Mouse (Mus musculus) kidney, postnatal 4 days (tissue): ENCODE results near the gene Klc2.

Experiments used
- DNase-seq, 2 experiments: peaks; one replicate each; pipeline ENCODE4 v3.0.0; 2021; ENCODE audit warnings: mixed read lengths in 2 of 2

Gene Klc2

GRCm38 (mm10) chr19:5071545-5072369, 46.6 kb downstream of the Klc2 start:
- peak; percentile 83 to 89 for DNase-seq

GRCm38 (mm10) chr19:5071077-5071476, 47.3 kb downstream of the Klc2 start:
- no peak for DNase-seq

DNA sequence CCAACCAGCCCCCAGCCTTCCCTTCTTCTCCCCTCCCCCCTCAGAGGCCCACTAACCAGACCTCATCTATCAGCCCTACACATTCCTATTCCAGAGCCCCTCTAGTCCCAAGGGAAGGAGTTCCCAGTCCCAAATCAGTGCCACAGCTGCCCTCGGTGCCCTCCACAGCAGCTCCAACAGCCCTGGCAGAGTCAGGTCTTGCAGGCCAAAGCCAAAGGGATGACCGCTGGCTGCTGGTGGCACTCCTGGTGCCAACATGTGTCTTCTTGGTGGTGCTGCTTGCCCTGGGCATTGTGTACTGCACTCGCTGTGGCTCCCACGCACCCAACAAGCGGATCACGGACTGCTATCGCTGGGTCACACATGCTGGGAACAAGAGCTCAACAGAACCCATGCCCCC, 48.4 kb downstream of the Klc2 start:
- DNase-seq: no peak

DNA sequence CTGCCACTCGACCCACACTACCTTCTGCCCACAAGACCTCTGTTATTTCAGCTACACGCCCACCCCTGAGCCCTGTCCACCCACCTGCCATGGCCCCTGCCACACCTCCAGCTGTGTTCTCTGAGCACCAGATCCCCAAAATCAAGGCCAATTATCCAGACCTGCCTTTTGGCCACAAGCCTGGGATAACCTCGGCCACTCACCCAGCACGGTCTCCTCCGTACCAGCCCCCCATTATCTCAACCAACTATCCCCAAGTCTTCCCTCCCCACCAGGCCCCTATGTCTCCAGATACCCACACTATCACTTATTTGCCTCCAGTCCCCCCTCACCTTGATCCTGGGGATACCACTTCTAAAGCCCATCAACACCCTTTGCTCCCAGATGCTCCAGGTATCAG, 48.9 kb downstream of the Klc2 start:
- no peak for DNase-seq

- peak; percentile 52 to 56 for DNase-seq
These were observed 49.7 kb downstream of the Klc2 start for GRCm38 (mm10) chr19:5068570-5069234.

GRCm38 (mm10) chr19:5067867-5068569, 50.3 kb downstream of the Klc2 start, which contains the start of gene Cd248:
TSS of gene Cd248 (plus strand) at chr19:5068078.
- DNase-seq: peak; percentile 86 to 92

DNA sequence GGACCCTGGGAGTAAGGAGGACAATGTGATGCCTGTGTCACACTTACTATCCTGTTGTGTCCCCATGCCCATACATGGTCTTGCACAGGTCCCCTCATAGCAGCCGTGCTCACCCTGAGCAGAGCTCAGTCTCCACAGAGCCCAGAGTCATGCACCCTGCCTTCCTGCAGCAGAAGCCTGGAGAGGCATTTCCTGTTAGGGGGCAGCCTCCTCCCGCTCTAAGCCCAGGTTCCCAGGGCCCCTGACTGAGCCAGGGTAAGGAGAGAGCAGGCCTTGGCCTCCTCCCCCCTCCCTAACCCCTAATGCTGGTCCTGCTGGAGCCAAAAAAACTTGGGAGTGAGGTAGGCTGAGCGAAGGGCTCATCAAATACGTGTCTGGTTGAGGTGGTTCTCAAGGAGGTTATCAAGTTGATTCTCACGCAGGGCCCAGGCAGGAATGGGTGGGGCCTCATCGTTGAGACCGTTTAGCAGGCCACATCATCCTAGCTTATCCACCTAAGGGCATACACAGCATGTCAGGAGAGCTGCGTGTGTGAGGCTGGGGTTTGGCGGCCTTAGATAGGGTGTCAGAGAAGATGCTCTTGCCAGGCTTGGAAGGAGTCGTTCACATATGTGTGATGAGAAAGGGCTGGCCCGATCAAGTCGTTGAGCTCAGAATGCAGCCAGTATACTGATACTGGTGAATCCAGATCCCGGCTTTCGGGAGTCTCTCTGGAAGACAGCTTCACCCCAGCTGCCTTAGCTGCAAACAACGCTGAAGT, 51.1 kb downstream of the Klc2 start:
- peak in 1 of 2 experiments; percentile 40 for DNase-seq

DNA sequence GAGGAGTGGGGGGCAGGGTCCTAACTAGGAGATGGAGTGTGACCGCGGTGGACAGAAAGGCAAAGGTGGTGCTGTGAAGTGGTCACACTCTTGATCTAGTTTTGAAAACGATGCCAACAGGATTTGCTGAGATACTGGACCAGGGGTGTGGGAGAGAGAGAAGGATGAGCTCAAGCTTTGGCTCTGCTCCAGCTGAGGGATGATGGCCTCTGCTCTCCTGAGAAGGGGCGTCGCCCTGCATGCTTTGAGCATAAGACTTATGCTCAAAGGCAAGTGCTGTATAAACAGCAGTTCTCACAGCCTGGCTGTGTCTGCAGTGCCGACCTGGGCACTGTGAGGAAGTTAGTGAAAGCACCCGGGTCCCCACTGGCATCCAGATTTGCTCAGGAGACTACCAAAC, 53.3 kb downstream of the Klc2 start:
- peak in 1 of 2 experiments; percentile 45 for DNase-seq

DNA sequence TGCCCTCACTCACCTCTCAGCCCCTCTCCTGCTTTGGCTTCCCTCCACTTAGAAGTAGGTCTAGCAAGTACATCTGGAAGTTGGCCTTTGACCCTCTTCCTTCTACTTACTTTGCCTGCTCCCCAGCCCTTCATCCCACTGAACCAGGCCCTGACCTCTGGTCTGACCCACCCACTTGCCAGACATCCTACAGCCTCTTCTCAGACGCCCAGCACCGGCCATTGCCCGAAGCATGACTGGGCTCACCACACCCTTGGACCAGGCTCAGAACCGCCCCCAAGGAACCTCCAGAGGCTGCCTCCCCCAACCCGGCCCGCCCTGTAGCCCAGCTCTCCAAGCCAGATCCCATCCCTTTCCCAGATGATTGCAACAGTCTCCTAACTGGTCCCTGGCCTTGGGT, 55.9 kb downstream of the Klc2 start:
- no peak for DNase-seq

GRCm38 (mm10) chr19:5062041-5062440, 56.3 kb downstream of the Klc2 start:
- DNase-seq: no peak

GRCm38 (mm10) chr19:5060365-5061330, 57.7 kb downstream of the Klc2 start:
- peak; percentile 45 to 47 for DNase-seq

- DNase-seq: peak in 1 of 2 experiments; percentile 57
These were observed 59.3 kb downstream of the Klc2 start for GRCm38 (mm10) chr19:5058801-5059771.

GRCm38 (mm10) chr19:5057876-5058775, 60.2 kb downstream of the Klc2 start:
- DNase-seq: no peak
